Mouse (Mus musculus): ENCODE results near the gene Ppat.
"Not testable (repeated sequence)": the region's sequence is repeated elsewhere in the genome, so short reads cannot be mapped to it uniquely, and the experiment has no call there.

Gene Ppat

DNA sequence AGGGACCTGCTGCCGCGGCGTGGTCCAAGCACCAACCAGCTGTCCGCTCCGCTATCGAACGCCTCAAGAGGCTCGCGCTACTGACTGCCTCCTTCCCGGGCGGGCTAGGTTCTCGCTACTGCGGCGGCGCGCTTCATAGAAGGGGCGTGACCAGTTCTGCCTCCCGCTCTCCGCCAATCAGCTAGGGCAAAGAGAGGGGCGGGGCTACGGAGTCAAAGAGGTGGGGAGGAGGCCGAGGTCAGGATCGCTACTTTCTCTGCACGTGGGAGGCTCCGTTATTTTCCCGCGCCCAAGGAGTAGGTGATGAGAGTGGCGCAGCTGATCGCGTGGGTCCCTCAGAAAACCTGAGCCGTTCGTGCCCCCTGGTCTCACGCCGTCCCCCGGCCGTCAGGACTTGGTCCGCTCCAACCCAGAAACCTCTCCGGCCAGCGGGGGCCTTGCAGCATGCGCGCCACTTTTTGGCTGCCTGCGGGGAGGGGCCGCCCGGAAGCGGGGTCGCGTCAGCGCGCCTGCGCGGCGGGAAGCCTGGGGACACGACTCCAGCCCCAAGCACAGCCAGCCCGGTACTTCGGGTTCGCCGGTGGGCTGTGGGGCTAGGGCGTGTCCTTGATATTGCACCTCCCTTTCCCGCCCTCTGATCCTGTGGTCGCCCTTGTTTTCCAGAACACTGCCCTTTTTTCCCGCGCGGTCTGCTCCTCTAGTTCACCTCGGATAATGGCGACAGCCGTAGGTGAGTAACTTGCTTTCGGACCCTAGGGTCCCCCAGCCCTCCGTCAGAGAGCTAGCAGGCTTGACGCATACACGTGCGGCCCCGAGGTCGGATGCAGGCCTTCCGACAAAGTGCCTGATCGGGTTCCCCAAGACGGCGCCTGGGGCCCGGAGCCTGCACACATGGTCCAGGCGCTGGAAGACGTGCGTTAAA, at the start of gene Ppat, which contains the start of gene Paics:
TSS of gene Ppat (minus strand) at position 473 of the 922 bp plus-strand sequence.
TSS of gene Paics (plus strand) at position 202 of the 922 bp plus-strand sequence.
- peak; percentile 96 to 97 for DNase-seq

DNA sequence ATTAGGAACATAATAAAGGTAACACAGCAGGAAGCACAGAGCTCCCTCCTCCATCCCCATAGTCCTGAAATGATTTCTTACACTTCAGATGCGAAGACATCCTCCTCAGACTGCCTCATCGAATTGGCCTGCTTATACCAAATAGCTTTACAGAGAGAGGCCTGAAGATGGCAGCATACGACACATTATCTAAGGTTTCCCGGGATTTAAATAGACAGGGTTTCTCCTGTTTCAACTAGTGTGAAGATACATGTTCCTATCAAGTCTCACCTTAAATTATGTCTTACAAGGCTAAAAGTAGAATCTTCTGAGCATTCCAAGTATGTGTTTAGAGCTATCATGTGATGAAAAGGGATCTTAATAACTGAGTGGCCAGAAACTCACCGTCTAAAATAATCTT, 47.0 kb upstream of the Ppat start:
- DNase-seq: no peak

DNA sequence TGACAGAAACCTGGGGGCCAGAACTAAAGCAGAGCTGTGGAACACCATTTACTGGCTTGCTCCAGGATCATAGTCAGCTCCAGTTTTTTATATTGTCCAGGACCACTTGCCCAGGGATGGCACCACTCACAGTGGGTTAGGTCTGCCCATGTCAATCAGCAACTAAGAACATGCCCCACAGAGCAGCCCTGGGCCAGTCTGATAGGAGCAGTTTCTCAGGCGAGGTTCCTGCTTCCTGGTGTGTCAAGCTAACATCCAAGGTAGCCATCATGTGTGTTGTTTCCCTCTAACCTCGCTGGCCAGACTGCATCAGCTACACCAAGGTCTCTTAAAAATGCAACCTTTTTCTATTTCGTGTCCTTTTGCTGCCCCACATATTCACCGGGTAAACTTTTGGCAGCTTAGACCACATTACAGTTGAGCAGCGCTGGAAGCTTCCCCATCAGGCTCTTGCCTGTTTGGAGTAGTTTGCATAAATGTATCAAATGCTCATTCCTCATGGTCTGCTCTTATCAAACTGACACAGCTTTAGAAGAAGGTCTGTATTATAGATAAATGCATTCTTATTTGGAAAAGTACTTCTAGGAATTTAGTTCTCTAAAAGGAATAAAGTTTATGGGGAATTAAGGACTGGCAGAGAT, 41.9 kb upstream of the Ppat start:
- no peak for DNase-seq

DNA sequence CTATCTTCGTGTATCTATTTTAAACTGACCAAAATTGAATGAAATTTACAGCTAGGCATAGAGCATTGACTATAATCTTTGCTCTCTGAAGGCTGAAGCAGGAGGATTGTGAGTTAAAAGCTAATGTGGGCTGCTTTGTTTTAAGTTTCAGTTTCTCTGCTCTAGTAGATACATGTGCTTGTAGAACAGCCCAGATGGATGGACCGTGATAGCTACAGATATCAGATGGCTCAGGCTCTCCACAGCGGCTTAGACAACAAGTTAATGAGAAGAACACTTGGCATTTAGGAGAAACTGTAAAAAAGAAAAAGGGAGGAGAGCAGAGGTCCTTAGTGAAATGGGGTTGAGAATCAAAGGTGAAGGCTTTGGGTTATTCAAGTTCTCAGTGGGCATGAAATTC, 39.4 kb upstream of the Ppat start:
- DNase-seq: no peak

DNA sequence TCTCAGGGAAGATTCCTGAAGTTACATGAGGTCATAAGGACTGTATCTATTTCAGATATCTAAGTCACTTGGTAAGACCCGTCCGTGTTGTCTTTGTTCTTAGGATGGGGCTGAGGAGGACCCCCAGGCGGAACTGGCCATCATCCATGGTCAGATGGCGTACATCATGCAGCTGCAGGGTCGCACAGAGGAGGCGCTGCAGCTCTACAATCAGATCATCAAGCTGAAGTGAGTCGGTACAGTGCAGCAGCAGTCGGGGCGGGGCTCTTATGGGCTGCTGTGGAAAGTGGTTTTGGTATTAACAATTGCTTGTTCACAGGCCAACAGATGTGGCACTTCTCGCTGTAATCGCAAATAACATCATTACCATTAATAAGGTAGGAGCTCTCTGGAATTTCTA, 32.6 kb upstream of the Ppat start:
- no peak for DNase-seq

DNA sequence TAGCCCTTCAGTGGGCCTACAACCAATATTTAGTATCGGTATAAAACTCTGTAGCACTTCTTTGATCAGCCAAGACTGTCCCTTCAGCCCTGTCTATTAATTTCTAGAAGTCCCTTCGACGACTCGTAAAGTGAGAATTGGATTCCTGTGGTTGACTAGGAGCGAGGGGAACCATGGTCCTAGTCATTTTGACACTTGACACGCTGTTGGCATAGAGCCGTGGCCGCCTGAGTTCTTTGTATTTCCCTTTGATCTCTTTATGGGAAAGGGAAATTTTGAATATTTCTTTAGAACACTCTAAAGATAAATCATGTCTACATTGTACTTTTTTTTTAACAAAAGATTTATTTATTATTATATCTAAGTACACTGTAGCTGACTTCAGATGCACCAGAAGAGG, 24.4 kb upstream of the Ppat start:
- DNase-seq: no peak

DNA sequence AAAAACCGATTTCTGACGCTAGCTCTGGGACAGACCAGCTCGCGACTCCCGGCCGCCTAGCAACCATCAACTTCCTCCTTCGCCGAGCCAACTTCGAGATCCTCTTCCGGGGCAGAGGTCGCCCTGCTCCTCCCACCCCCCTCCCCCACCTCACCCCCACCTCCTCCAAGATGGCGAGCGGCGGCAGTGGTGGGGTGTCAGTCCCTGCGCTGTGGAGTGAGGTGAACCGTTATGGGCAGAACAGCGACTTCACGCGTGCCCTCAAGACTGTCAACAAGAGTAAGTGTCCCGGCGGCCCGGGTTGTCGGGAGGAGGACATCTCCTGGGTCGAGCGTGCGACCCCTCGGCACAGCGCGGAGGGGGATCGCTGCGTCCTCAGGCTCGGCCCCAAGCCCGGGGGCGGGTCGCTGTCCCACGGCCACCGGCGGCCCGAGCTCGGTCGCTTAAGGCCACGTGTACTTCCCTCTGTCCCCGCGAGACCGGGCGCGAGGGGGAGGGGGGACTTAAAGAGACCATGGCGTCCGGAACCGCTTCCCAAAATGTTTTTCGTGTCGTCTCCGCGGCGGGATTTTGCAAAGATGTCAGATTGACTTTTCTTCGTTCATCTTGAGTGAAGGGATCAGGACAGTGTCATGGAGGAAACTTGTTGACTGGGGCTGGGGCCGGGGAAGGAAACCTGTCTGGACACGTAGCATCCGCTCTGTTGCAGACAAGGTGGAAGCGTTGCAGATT, 23.3 kb upstream of the Ppat start, which contains the start of gene Srp72:
TSS of gene Srp72 (plus strand) at position 130 of the 732 bp plus-strand sequence.
- DNase-seq: peak; percentile 67 to 76

DNA sequence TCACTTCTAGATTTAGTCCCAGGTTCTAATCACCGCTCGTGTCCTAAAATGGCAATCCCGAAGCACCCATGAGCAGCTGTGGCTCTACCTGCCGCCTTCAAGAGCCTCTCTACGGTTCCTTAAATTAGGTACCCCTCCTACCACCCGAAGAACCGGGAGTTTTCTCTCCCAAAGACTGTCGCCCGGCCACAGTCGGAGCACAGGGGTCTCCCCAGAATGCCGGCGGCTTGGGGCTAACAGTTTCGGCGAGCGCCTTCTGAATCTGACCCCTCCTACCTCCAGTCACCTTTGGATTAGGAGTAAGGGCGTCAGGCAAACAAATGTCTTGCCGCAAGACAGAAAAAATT, 22.8 kb upstream of the Ppat start:
- DNase-seq: no peak

DNA sequence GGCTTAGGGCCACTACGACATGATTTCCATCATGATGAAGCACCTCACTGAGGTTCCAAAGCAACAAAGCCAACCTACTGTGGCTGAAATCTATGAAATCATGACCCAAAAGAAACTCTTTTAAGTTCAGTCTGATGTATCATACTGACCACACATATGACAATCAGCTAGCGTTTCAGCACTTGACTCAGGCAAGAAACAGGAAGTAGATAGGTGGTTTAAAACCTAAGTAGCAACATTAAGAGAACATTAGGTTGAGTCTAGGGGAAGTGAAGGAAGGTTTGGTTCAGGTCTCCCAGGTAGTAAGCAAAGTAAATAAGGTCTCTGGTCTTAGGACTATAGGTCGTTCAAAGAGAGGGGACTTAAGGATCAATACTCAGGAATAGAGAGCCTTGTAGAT, 22.1 kb upstream of the Ppat start:
- no peak for DNase-seq

DNA sequence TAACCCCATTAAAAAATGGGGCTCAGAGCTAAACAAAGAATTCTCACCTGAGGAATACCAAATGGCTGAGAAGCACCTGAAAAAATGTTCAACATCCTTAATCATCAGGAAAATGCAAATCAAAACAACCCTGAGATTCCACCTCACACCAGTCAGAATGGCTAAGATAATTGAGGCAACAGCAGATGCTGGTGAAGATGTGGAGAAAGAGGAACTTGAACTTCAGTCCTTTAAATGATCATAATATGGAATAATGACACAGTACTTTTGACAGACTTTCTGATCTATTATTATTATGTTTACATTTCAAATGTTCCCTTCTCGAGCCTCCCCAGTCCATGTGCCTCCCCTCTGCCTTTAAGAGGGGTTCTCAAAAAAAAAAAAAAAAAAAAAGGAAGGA, 19.7 kb upstream of the Ppat start:
- DNase-seq: not testable (repeated sequence)

DNA sequence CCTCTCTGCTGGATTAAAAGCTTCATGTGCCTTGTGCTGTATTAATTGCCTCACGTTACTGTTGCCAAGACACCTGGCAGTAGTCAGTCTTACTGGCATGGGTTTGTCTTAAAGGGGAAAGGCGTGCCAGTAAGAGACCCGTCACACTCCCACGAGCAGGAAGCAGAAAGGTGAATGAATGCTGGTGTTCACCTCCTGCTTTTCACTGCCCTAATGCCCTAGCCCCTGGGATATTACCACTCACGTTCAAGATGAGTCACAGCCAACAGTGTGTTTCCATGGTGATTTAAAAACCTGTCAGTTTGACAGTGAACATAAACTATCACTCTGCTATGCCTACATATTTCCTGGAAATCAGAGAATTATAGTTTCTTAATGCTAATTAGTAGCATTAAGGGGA, 17.9 kb upstream of the Ppat start:
- no peak for DNase-seq

DNA sequence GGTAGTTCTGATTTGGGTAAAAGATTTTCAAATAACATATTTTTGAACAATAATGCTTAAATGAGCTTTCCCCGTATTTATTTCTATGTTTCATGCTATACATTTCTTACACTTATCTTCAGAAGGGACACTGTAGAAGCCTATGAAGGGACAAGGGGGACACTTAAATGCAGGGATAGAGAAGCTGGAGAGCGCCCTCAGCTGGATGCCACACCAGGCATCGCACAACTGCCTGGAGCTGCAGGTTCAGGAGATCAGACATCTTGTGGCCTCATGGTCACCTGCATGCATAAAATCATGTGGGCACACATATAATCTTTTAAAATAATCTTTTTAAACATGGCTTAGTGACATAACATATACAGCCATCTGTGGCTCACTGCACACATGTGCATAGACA, 13.3 kb upstream of the Ppat start:
- DNase-seq: no peak

DNA sequence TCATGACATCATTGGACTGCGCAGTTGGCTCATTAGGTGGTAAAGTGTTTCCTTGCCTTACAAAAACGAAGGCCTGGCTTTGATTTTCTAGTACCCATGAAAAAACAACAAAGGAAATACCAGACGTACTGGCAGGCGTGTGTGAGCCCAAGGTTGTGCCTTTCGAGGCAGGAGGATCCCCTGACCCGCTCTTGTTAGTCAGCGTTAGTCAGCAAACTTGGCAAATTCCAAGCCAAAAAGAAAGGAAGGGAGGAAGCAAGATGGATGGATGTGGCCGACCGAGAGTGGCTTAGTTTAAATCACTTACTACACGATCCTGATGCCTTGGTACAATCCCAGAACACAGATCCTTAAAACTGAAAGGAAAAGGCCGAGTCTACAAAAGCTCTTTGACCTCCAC, 11.2 kb upstream of the Ppat start:
- DNase-seq: no peak

DNA sequence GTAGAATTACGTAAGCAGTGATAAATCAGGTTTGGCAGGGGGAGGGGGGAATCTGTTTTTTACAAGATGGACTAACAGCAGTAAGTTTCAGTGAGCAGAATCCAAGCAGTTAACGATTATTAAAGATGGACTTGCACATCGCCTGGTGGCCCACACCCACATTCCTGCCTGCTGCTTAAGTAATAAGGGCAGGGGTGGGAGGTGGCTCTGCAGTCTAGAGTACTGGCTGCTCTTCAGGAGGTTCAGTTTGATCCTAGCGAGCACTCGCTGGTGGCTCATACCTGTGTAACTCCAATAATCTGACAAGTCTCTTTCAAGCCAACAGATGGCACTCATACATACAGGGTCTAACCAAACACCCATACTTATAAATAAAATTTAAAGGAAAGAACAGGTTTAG, 8.2 kb upstream of the Ppat start:
- no peak for DNase-seq

DNA sequence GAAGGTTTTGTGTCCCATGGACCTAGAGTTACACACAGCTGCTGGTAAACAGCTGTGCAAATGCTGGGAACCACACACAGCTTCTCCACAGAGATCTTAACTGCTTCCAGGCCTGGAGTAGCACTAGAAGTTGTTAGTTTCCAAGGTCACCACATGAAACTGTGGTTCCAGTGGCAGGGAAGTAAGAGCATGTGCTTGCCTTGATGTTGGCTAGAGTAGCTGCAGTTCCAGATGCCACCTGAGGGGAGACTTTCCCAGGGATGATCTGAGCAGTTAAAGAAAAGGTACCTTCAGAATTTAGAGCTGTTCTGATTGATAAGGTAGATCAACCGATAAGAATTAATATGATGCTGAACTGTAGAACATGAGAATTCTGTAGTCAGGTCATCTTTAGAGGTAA, 6.6 kb upstream of the Ppat start:
- DNase-seq: no peak

DNA sequence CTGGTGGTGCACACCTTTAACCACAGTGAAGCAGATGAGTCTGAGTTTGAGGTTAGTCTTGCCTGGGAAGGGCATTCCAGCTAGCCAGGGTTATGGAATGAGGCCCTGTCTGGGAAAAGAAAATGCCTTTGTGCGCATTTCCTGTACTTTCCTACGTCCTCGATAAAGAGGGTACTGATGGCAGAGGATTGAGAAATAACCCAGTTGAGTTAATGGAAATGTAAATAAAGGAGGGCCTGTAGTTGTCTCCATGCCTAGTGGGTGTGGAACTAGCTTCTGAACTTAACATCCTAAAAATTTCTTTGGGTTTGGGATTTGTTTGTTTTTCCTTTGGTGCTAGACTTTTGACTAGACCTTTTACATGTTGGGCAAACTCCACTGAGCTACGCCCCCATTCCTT, 4.1 kb upstream of the Ppat start:
- DNase-seq: no peak

DNA sequence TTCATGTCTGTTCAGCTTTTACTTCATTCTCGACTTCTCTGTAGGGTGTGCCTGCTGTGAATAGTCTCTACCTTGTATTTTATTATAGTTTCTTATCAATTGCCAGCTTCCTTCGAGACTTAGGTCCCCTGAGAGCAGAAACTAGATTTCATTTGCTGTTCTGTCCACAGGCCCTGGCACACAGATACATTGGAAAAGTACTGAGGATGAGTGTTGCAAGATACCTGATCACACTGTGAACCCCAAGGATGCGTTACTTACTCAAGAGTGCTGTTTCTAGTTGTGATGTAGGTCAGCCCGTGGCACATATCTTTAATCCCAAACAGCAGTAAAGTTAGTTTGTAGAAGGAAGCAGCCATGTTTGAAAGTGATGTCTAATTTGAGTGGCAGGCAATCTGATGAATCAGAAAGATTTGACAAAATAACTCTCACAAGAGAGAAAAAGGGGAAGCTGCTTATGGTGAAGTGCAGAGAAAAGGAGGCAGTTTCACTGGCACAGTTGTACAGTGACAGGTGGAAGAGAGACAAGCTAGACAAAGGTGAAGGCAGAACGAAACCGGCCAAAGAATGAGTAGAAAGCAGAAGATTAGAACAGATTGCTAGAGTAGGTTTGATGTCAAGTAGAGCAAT, 3.0 kb upstream of the Ppat start:
- DNase-seq: no peak

DNA sequence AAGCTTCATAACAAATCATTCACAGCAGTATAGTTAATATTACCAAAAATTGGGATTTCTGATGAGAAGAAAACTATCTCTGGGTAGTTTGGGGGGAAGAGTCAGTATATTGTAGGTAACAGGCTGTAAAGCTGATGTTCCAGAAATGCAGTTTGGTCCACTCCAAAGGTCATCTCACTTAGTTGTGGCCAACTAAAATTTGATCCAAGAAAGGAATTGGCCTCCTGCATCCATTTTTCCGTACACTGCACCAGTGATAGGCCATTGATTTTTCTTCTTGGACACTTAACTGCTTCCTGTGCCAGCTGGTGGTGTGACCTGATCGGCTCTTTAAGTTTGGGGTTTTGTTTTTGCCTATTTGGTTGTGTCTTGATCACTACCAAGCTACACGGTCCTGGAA, 2.4 kb upstream of the Ppat start:
- no peak for DNase-seq

DNA sequence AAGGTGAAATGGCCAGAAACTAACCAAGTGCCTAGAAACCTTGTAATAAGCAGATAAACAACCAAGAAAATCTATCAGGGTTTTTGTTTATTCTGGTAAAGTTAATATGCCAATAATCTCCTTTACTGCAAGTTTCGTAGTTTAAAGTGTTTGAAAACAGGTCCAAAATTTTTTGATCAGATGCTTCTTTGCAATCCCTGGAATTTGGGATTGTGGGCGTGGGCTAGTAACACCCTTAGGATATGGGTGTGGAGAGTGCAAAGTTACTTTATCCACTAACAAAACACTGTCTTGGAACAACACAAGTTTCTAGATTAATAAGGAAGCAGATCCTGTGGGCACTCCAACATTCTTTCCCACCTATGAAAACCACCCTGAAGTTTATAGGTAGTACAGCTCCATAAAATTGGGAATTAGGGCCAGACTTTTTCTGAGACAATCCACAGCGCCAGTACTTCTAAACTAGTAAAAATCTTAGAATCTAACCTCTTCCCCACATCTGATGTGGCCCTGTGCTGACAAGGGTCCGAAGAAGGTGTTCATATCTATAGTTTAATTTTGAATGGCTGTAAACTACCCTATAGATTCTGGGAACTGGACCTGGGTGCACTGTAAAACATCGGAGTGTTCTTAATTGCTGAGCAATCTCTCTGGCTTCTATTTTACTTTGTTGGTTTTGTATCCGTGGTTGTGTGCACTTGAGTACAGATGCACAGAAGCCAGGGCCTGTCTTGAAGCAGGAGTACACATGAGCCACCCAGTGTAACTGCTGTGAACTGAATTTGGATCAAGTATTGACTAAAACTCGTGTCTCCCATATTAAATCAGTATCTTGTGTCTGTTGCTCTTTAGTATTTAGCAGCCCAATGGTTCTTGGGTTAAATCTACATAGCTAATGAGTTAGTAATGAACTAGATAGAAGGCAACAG, 998 bp upstream of the Ppat start:
- no peak for DNase-seq

DNA sequence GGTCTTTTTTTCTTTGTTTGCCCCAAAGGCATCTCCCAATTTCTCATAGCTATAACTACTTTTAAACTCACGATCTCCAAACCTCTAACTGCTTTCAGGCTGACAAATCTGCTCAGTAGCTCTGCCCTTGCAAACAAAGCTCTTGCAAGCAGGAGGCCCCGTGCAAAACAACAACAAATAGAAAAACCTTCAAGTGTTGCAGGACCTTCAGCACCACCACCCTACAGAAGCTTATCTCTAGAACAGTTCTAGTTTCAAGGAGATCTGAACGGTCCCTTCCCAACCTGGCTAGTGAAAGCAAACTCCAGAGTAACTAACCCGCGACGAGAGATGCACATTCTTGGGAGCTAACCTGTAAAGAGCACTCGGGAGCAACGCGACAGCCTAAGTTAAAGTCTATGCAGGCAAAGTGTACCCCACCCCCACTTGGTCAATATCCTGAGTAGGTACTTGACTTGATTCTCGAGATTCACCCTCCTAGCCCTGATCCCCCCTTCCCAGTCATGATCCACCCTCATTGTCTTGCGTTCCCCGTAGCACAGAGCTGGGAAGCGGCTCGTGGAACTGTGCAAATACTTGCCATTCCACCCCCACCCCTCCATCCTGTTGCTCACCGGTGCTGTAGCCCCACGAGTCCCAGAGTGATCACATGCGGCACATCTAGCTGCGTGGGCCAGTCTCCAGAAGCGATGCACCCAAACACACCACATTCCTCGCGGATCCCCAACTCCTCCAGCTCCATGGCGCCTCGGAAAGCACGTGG, 854 bp downstream of the Ppat start:
- no peak for DNase-seq

DNA sequence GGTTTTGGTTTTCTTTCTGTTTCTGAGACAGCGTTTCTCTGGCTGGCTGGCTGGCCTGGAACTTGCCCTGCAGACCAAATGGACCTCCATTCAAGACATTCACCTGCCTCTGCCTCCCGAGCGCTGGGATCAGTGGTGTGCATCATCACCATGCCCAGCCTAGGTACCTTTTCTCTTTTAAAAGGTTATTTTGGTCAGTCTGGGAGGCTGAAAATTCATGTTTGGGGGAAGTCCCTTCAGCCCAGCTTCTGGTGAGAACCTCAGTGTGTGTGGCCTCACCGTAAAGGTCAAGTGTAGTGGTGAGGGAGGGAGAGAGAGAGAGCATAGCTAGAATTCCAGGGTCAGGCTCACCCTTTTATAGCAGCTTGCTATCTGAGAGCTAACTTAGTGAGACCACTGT, 3.6 kb downstream of the Ppat start:
- no peak for DNase-seq

Data from spleen, adult 18-20 months (tissue).